Mouse (Mus musculus) hindbrain, embryonic 11.5 days (tissue): ENCODE measurements around the gene Hs2st1. TPM values are rescaled to one million over a fixed set of nuclear protein-coding genes. Genes with fewer than 3 reads are reported as not detected.

Experiments used
- ATAC-seq: fragments of 200-750 bp; cut with Nextera tagmentation; 2 replicates; pipeline ENCODE4 v1.8.0; 2017; ENCODE audit warnings: mild to moderate bottlenecking, moderate TSS enrichment, moderate library complexity; ENCODE audit not compliant: low FRiP score
- DNase-seq: peaks from one replicate; pipeline ENCODE4 v3.0.0-alpha.2; 2015; ENCODE audit warnings: low spot score
- H3K27ac ChIP-seq: fragments of 300-500 bp; sonication (generic); 2 replicates; pipeline ENCODE4 v1.5.1; 2014; ENCODE audit warnings: mild to moderate bottlenecking, low read depth, low read length
- H3K27me3 ChIP-seq: fragments of 300-500 bp; sonication (generic); 2 replicates; pipeline ENCODE4 v1.6.1; 2014; ENCODE audit warnings: mild to moderate bottlenecking, low read length, moderate library complexity, mixed read lengths; ENCODE audit not compliant: control insufficient read depth, insufficient read depth
- H3K36me3 ChIP-seq: fragments of 300-500 bp; sonication (generic); 2 replicates; pipeline ENCODE4 v1.6.1; 2014; ENCODE audit warnings: mild to moderate bottlenecking, low read length, moderate library complexity, mixed read lengths; ENCODE audit not compliant: control insufficient read depth, insufficient read depth
- H3K4me1 ChIP-seq: fragments of 300-500 bp; sonication (generic); replicated peaks from 2 replicates; pipeline ENCODE4 v1.6.1; 2014; ENCODE audit warnings: low read length, mixed read lengths; ENCODE audit not compliant: control insufficient read depth, insufficient read depth
- H3K4me2 ChIP-seq: fragments of 300-500 bp; sonication (generic); replicated peaks from 2 replicates; pipeline ENCODE4 v1.6.1; 2014; ENCODE audit warnings: mild to moderate bottlenecking, low read depth, low read length
- H3K4me3 ChIP-seq: fragments of 300-500 bp; sonication (generic); 2 replicates; pipeline ENCODE4 v1.5.1; 2014; ENCODE audit warnings: low read depth, low read length
- H3K9ac ChIP-seq: fragments of 300-500 bp; sonication (generic); 2 replicates; pipeline ENCODE4 v1.6.1; 2014; ENCODE audit warnings: low read depth, low read length
- H3K9me3 ChIP-seq: fragments of 300-500 bp; sonication (generic); 2 replicates; pipeline ENCODE4 v1.6.1; 2016; ENCODE audit warnings: low read length; ENCODE audit not compliant: control insufficient read depth
- WGBS: fragments of 180-500 bp; shearing (Covaris S2); extraction: QIAGEN DNeasy Blood & Tissue Kit; methylation state at CpG from one replicate; pipeline ENCODE4 v1.1.7; 2014; 5-methylcytosine and 5-hydroxymethylcytosine counted together
- polyA plus RNA-seq: library from polyadenylated mRNA; unstranded; fragments of >200 nt; fragmentation: Nextera tagmentation; extraction: Ambion mirVana; gene quantifications from 2 replicates; pipeline ENCODE4 v1.2.1, GENCODE M21; 2014

Hs2st1 gene
- polyA plus RNA-seq, 1 experiment from 2014 or later, result 16.3 TPM

- Histone ChIP-seq H3K27me3 (no peaks in the 10 kb centered on the region), H3K27ac (no peak overlapping the region), H3K9me3 (no peaks in the 10 kb centered on the region), H3K4me2 (peak overlapping the region; percentile 24), H3K9ac (no peak overlapping the region), H3K4me3 (no peak overlapping the region; the same call in 1 of the 2 replicates), H3K4me1 (peaks cover 3% of the 10 kb centered on the region), H3K36me3 (no peaks in the 10 kb centered on the region)
- peak; percentile 82 for DNase-seq
- WGBS, result 2% methylated on average over 18 of the region's 18 CpGs
- ATAC-seq, result peak; percentile 85
Observed at GRCm38 (mm10) chr3:144380921-144381320, 189.1 kb downstream of the Hs2st1 start.

- ATAC-seq, result no peak
- 86% methylated on average over 4 of the region's 4 CpGs for WGBS
- Histone ChIP-seq H3K27me3 (no peaks in the 10 kb centered on the region), H3K27ac (no peak overlapping the region), H3K9me3 (no peaks in the 10 kb centered on the region), H3K9ac (no peak overlapping the region), H3K4me3 (no peak overlapping the region), H3K36me3 (no peaks in the 10 kb centered on the region), H3K4me1 (peaks cover 3% of the 10 kb centered on the region), H3K4me2 (no peak overlapping the region)
- no peak for DNase-seq
Observed at GRCm38 (mm10) chr3:144379801-144380200, 190.2 kb downstream of the Hs2st1 start.

Other genes starting within 250 kb of the Hs2st1 start
- gene Selenof, start 123 bp upstream of the Hs2st1 start, polyA plus RNA-seq, result 402 and 453 TPM in 2 replicates
- 108 and 116 TPM in 2 replicates for gene Sh3glb1, start 150.2 kb upstream of the Hs2st1 start, polyA plus RNA-seq
- 0.06 TPM in 1 of 2 replicates, not detected in the other for gene Clca3a1, start 190.8 kb upstream of the Hs2st1 start, polyA plus RNA-seq
- 0.29 TPM in 1 of 2 replicates, not detected in the other for gene Clca3a2, start 249.3 kb upstream of the Hs2st1 start, polyA plus RNA-seq